Mouse (Mus musculus) lung, postnatal 36 days (tissue): ENCODE results near the gene Mgat5b.

Experiments
- DNase-seq: peaks from one replicate; pipeline ENCODE4 v3.0.0; 2022; ENCODE audit warnings: mixed read lengths

Gene Mgat5b

GRCm38 (mm10) chr11:116919186-116920020 is 740 bp downstream of the Mgat5b start:
- DNase-seq: no peak

DNA sequence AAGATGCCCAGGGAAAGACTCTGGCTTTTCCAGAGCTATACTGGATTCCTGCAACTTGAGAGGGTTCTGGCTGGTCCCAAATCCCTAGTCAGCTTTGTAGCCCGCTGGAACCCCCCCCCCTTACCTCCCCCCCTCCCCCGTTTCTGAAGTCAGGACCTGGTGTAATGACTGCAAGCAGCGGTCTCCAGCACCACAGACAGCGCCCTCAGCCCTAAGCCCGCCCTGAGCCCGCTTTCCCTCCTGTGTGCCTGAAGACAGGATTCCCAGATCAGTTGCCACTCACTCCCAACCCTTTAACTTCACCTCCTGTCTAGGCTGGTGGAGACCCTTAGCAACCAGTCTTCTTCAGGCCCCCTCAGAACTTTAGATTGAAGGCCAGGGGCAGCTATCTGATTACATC is 2.1 kb downstream of the Mgat5b start:
- DNase-seq: no peak

DNA sequence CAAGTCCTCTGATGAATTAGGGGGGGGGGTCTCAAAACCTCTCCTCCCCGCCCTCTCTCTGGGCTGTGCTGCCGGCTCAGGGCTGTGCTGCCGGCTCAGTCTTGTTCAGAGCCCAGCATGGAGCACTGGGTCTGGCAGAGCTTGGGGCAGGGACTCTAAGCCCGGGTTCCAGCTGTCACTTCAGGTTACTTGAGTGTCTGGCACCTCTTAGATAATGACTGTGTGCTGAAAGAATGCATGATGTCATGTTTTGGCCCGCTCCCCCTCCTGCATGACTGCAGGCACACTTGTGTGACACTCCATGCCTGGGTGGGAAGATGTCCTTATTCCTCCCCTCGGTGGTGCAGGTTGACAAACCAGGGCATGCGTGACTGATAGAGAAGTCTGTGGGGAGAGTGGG is 3.4 kb downstream of the Mgat5b start:
- peak; percentile 44 for DNase-seq

DNA sequence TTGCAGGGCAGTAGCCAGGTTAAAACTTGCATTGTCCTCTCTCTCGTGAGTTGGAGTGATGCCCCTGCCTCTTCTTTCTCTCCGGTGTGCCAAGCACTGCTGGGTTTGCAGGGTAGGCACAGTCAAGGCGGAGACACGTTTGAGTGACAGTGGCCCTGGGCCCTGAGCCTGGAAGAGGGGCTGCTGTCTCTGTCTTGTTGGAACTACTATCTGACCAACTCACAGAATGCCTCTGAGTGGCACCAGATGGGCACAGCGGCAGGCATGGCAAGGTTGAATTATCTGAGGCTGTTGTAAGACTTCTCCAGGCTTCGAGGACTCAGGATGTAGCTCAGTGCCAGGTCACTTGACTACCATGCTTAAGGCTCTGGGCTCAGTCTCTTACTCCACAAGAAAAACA is 9.4 kb downstream of the Mgat5b start:
- no peak for DNase-seq

DNA sequence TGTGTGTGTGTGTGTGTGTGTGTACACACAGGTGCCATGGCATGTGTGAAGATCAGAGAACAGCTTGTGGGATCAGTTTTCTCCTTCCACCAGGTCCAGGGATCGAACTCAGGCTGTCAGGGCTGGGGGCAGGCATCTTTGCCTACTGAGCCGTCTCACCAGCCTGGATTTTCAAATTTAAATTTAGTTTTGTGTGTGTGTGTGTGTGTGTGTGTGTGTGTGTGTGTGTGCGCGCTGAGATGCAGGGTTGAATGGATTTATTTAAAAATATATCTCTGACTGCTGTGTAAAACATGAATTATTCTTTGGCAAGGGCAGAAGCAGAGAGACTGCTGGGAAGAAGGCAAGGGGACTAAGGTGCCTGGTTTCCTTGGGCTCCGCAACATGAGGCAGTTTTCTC is 16.2 kb downstream of the Mgat5b start:
- DNase-seq: no peak

DNA sequence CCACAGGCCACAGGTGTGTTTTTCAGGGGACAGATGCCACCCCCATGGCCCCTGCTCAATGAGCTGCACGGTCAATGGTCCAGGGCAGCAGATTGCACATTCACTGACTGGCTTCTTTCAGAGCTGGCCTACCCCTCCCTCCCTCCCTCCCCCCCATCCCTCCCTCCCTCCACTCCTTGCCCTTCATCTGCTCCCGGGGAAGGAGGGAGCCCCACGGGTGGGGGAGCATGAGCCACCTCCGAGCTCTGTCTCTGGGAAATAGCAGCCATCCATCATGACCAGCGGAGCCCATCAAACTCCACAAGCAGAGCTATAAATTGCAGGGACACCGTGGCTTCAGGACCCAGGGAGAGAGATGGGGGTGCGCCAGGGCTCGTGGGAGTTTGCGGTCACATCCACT is 16.7 kb downstream of the Mgat5b start:
- no peak for DNase-seq

- DNase-seq: no peak
These were observed 17.3 kb downstream of the Mgat5b start for GRCm38 (mm10) chr11:116935917-116936316.

DNA sequence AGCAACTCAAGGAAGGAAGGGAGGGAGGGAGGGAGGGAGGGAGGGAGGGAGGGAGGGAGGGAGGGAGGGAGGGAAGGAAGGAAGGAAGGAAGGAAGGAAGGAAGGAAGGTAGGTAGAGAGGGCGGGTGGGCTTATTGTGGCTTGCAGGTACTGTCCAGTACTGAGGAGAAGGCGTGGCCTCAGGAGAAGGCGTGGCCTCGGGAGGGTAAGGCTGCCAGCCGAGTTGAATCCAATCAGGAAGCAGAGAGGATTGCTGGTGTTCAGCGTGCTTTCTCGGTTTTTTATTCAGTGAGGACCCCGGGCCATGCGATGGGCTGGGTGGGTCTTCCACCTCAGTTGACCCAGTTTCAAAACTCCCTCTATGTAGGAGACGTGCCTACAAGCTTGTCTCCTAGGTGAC is 18.5 kb downstream of the Mgat5b start:
- DNase-seq: no peak

GRCm38 (mm10) chr11:116940088-116940855 is 21.6 kb downstream of the Mgat5b start:
- DNase-seq: peak; percentile 6

DNA sequence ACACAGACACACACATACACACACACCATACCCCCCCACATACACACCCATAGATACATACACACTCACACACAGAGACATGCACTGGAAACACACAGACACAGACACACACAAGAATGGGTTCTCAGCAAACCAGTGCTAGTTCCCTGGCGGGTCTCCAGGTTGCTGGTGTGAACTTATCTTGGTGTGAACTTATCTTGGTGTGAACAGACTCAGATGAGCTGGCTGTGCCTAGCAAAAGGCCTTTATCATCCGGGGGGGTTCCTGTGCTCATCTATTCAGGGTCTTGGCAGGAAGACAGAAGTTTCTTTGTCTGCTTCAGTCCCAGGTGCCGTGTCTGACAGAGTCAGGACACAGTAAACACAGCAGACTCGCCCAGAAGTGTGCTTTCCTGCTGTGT is 25.7 kb downstream of the Mgat5b start:
- no peak for DNase-seq

GRCm38 (mm10) chr11:116949832-116950231 is 31.2 kb downstream of the Mgat5b start:
- no peak for DNase-seq

DNA sequence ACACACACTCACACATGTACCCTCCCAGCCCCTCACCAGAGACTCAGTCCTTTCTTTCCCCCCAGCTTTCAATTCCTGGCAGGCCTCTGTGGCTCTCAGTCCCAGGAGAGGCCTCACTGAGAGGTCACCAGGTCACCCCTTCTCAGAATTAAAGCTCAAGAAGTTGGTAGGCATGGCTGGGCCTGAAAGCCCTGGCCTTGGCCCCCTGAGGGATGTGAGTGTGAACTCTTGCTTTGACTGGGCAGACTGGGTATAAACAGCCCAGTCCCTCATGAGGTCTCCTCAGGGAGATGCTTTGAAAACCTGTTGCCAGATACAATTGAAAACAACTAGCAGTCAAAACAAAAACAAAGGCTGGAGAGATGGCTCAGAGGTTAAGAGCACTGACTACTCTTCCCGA is 32.8 kb downstream of the Mgat5b start:
- DNase-seq: no peak

GRCm38 (mm10) chr11:116954231-116955118 is 35.8 kb downstream of the Mgat5b start:
- no peak for DNase-seq

DNA sequence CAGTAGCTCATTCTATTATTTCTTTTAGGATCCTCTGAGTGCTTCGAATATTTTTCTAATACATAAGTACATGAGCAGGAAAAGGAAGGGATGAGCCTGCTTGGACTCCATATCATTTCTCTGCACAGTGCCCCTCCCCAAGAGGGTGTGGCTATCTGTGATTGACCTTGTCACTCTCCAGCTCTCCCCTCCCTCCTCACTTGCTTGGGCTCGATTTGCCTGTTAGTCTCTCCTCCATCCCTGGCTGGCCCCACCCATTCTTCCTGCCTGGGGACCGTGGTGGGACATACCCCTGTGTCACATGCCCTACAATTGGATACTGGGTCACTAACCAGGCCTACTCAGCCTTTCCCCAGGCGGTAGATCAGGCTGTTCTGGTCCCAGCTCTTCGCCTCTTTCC is 39.9 kb downstream of the Mgat5b start:
- no peak for DNase-seq

DNA sequence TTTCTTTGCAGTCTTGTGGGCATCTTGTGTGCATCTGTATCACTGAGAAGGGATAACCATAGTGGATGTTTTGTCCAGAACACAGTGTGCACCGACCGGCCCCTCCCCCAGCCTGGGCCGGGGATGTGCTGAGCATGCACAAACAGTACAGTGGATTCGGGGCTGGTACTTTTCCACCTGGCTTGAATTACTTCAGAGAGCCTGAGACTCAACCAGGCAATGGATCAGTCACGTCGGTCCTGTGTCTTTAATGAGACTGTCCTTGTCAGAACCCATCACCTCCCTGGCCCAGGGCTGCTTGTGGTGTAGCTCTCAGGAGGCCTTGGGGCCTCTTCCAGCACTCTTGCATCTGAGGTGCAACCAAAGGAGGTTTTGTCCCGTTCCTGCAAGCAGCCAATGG is 46.4 kb downstream of the Mgat5b start:
- no peak for DNase-seq

GRCm38 (mm10) chr11:116965961-116966360 is 47.3 kb downstream of the Mgat5b start:
- DNase-seq: no peak

GRCm38 (mm10) chr11:116968586-116968985 is 49.9 kb downstream of the Mgat5b start:
- no peak for DNase-seq

DNA sequence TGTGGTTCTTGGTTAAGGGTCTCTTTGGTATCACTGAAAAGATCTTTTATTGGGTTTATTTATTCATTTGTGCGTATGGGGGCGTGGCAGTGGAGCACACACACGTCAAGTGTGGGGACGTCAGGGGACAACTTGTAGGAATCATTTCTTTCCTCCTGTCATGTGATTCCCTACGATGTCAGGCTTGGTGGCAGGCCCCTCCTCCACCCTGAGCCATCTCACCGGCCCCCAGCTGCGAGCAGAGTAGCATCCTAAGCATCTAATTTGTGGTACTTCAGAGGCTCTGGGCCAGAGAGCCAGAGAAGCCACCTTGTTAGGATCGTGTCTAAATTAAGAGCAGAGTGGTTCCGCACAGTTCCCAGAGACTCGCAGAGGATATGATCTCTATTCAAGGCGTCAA is 50.8 kb downstream of the Mgat5b start:
- no peak for DNase-seq

- DNase-seq: no peak
These were observed 52.2 kb downstream of the Mgat5b start for GRCm38 (mm10) chr11:116970847-116971246.

- no peak for DNase-seq
These were observed 54.2 kb downstream of the Mgat5b start for GRCm38 (mm10) chr11:116972828-116973227.

- DNase-seq: no peak
These were observed 54.8 kb downstream of the Mgat5b start for GRCm38 (mm10) chr11:116973508-116973907.

GRCm38 (mm10) chr11:116974341-116974740 is 55.7 kb downstream of the Mgat5b start:
- no peak for DNase-seq

GRCm38 (mm10) chr11:116980313-116980712 is 61.6 kb downstream of the Mgat5b start:
- DNase-seq: peak; percentile 19
